Mouse (Mus musculus) intestine, embryonic 16.5 days (tissue): ENCODE data around the gene Strn3. TPM values are rescaled to one million over a fixed set of nuclear protein-coding genes. Genes with fewer than 3 reads are reported as not detected.

ENCODE experiments used
- ATAC-seq: fragments of 200-750 bp; cut with Nextera tagmentation; 2 replicates; pipeline ENCODE4 v1.8.0; 2017; ENCODE audit warnings: moderate TSS enrichment, moderate library complexity
- H3K27ac ChIP-seq: fragments of 300-500 bp; sonication (generic); 2 replicates; pipeline ENCODE4 v1.5.1; 2014; ENCODE audit warnings: mild to moderate bottlenecking, low read length
- H3K27me3 ChIP-seq: fragments of 300-500 bp; sonication (generic); replicated peaks from 2 replicates; pipeline ENCODE4 v1.6.1; 2014; ENCODE audit warnings: low read length, control low read depth, mixed read lengths; ENCODE audit not compliant: control insufficient read depth, insufficient read depth
- H3K36me3 ChIP-seq: fragments of 300-500 bp; sonication (generic); 2 replicates; pipeline ENCODE4 v1.6.1; 2014; ENCODE audit warnings: low read length, control low read depth; ENCODE audit not compliant: control insufficient read depth, insufficient read depth
- H3K4me1 ChIP-seq: fragments of 300-500 bp; sonication (generic); 2 replicates; pipeline ENCODE4 v1.6.1; 2014; ENCODE audit warnings: low read length, control low read depth, mixed read lengths; ENCODE audit not compliant: control insufficient read depth, insufficient read depth
- H3K4me2 ChIP-seq: fragments of 300-500 bp; sonication (generic); 2 replicates; pipeline ENCODE4 v1.6.1; 2014; ENCODE audit warnings: low read depth, low read length, control low read depth
- H3K4me3 ChIP-seq: fragments of 300-500 bp; sonication (generic); 2 replicates; pipeline ENCODE4 v1.5.1; 2014; ENCODE audit warnings: mild to moderate bottlenecking, low read length
- H3K9ac ChIP-seq: fragments of 300-500 bp; sonication (generic); 2 replicates; pipeline ENCODE4 v1.6.1; 2014; ENCODE audit warnings: low read depth, low read length
- H3K9me3 ChIP-seq: fragments of 300-500 bp; sonication (generic); 2 replicates; pipeline ENCODE4 v1.6.1; 2016; ENCODE audit warnings: low read length, control low read depth; ENCODE audit not compliant: control insufficient read depth
- WGBS: fragments of 180-500 bp; shearing (Covaris S2); extraction: QIAGEN DNeasy Blood & Tissue Kit; methylation state at CpG from one replicate; pipeline ENCODE4 v1.1.7; 2014; 5-methylcytosine and 5-hydroxymethylcytosine counted together
- polyA plus RNA-seq: library from polyadenylated mRNA; unstranded; fragments of >200 nt; fragmentation: Nextera tagmentation; extraction: Ambion mirVana; gene quantifications from 2 replicates; pipeline ENCODE4 v1.2.1, GENCODE M21; 2015

The Strn3 gene
- polyA plus RNA-seq, 1 experiment from 2014 or later: 14.5 TPM

DNA sequence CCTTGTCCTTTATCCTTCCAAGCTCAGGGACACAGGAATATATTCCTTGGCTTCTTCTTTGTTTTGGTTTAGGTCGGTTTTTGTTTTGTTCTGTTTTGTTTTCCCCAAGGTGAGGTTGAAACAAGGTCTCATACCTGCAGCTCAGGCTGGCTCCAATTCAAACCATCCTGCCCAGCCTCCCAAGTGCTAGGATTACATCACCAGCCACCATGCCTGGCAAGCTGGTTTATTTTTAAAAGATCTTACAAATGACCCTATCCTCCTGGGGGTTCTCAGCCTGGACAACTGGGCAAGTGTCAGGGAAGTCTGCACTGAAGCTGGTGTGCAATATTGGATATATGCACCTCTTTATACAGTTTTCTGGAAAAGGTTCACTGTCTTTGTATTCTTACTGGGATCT is 21.0 kb upstream of the Strn3 start:
- no peak overlapping the region for H3K4me3 ChIP-seq
- no peaks in the 10 kb centered on the region; the same call in 1 of the 2 replicates for H3K4me1 ChIP-seq
- no peaks in the 10 kb centered on the region for H3K9me3 ChIP-seq
- H3K9ac ChIP-seq: no peak overlapping the region
- WGBS: 69% methylated on average over 1 of the region's 1 CpGs
- no peaks in the 10 kb centered on the region for H3K36me3 ChIP-seq
- H3K27me3 ChIP-seq: no peaks in the 10 kb centered on the region
- no peak overlapping the region for H3K27ac ChIP-seq
- ATAC-seq: no peak
- H3K4me2 ChIP-seq: no peak overlapping the region

DNA sequence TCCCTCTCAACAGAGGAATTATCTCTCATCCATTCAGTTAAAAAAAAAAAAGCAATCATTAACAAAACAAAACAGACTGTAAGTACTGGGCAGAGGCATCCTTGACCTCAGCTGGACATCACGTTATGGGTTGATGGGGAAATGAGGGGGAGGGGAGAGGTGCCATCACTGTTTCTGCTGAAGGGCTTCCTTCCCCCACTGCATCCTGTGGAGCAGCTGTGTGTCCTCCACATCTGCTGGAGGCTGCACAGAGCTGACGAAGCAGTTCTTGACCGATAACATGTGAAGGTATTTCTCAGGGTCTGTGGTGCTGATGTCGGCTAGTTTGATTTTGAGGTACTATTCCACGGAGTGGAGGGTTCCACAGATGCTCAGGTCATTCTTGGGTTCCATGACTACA is 18.5 kb upstream of the Strn3 start:
- H3K27ac ChIP-seq: no peak overlapping the region
- no peaks in the 10 kb centered on the region for H3K36me3 ChIP-seq
- no peak overlapping the region for H3K4me3 ChIP-seq
- H3K27me3 ChIP-seq: no peaks in the 10 kb centered on the region
- no peak overlapping the region for H3K9ac ChIP-seq
- WGBS: 52% methylated on average over 5 of the region's 5 CpGs
- no peaks in the 10 kb centered on the region; the same call in 1 of the 2 replicates for H3K4me1 ChIP-seq
- H3K4me2 ChIP-seq: no peak overlapping the region
- ATAC-seq: no peak
- H3K9me3 ChIP-seq: no peaks in the 10 kb centered on the region

DNA sequence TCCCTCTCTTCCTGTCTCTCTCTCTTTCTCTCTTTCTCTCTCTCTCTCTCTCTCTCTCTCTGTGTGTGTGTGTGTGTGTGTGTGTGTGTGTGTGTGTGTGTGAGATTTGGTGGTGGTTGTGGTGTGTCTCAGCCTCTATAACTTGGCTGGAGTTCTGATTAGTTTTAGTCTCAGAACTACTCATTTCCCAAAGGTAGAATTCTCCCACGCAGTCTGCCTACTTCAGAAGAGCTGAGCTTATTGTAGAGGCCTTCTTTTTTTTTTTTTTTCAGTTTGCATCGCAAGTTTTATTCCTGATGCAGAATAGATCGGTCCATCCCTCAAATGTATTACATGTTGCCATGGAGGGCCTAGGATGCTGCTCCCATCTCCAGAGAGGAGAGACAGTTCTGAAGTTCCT is 18.0 kb upstream of the Strn3 start:
- no peaks in the 10 kb centered on the region; the same call in 1 of the 2 replicates for H3K4me1 ChIP-seq
- WGBS: 60% methylated on average over 3 of the region's 3 CpGs
- H3K36me3 ChIP-seq: no peaks in the 10 kb centered on the region
- H3K27ac ChIP-seq: no peak overlapping the region
- H3K4me3 ChIP-seq: no peak overlapping the region
- no peaks in the 10 kb centered on the region for H3K27me3 ChIP-seq
- H3K4me2 ChIP-seq: no peak overlapping the region
- H3K9ac ChIP-seq: no peak overlapping the region
- no peaks in the 10 kb centered on the region for H3K9me3 ChIP-seq
- no peak for ATAC-seq

DNA sequence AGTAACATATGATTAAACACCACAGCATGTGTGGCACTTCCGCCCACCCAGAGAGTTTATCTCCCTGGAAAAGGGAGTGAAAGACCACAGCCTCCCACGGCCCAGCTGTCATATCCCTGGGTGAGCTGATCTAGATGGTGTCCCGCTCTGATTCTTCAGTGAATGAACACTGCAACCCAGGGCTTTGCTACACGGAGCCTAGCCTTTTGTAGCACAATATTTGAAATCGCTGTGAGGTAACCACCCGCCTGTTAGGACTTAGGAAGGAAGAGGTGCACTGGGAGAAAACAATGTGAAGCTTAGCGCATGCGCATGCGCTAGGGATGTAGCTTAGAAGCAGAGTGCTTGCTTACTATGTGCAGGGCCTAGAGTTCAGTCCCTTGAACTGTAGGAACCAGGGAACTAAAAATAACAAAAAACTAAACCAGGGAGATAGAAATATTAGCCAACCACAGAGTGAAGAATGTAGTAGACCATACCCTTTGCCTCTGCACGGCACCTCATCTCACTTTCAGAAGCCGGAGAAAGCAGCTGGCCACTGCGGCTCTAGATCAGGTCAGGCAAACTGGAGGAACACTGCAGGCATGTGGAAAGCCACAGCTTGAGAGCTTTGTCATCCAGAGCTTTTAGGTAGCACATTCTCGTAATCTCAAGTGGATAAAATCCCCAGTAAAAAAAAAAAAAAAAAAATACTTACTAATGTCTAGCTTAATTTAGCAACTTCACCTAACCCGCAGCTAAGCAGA is 17.4 kb upstream of the Strn3 start:
- no peak overlapping the region for H3K4me3 ChIP-seq
- H3K9ac ChIP-seq: no peak overlapping the region
- no peak for ATAC-seq
- no peaks in the 10 kb centered on the region for H3K36me3 ChIP-seq
- no peaks in the 10 kb centered on the region; the same call in 1 of the 2 replicates for H3K4me1 ChIP-seq
- H3K27ac ChIP-seq: no peak overlapping the region
- 67% methylated on average over 14 of the region's 14 CpGs for WGBS
- no peaks in the 10 kb centered on the region for H3K9me3 ChIP-seq
- no peaks in the 10 kb centered on the region for H3K27me3 ChIP-seq
- H3K4me2 ChIP-seq: no peak overlapping the region

DNA sequence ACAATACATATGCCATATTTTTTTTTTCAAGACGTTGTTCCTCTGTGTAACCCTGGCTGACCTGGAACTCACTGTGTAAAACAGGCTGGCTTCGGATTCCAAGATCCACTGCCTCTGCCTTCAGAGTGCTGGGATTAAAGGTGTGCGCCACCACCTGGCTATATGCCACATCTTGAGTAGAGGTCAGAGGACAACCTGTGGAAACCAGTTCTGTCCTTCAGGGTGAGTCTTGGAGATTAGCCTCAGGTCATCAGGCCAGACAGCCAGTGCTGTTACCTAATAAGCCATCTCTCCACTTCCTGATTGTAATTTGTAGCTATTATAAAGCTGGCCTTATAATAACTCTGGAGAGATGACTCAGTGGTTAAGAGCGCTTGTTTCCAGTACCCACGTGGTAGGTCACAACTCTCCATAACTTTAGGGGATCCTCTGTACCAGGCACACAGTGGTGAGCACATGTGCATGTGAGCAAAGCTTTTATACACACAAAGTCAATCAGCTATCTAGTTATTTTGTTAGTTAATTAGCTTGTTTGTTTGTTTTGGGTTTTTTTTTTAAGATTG is 15.1 kb upstream of the Strn3 start:
- WGBS: 81% methylated on average over 5 of the region's 5 CpGs
- no peak overlapping the region for H3K27ac ChIP-seq
- no peaks in the 10 kb centered on the region for H3K27me3 ChIP-seq
- H3K4me1 ChIP-seq: no peaks in the 10 kb centered on the region; the same call in 1 of the 2 replicates
- H3K9ac ChIP-seq: no peak overlapping the region
- no peak overlapping the region for H3K4me2 ChIP-seq
- H3K9me3 ChIP-seq: peaks cover 3% of the 10 kb centered on the region; the same call in 1 of the 2 replicates
- H3K36me3 ChIP-seq: no peaks in the 10 kb centered on the region
- ATAC-seq: peak; percentile 66
- H3K4me3 ChIP-seq: no peak overlapping the region

DNA sequence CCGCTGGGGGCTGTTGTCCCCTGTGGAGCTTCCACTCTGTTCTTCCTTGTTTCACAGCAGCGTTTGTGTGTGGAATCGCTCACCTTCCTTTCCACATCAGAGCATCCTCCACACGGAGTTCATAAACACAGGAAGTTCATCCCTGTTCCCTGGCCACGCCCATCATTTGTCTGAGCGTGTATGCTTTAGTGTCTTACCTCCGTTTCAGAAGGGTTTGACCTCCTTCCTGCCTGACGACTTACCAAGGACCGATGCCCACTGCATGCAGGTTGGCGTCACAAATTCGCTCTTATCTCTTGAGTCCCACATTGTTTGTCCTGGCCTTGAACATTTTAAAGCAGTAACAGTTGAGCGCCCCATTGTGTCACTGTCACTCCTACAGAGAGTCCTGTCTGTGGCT is 14.1 kb upstream of the Strn3 start:
- H3K36me3 ChIP-seq: no peaks in the 10 kb centered on the region
- WGBS: 69% methylated on average over 12 of the region's 12 CpGs

DNA sequence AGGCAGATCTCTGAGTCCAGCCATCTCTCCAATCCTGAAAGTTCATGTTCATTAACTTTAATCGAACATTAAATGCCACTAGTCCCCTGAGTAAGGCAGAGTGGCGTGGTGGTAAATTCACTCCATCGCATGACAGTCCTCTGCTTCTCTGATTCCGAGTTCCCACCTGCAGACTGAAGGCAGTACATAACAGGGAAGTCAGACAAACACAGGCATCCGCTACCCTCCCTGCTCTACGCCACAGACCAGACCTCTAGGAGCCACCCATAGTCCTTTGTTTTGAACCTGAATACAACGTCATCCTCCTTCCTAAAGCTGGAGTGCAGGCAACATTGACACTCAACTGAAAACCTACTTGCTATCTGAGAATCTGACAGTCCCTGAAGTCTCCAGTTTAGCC is 12.9 kb upstream of the Strn3 start:
- Histone ChIP-seq H3K27ac (no peak overlapping the region), H3K4me2 (no peak overlapping the region), H3K9ac (no peak overlapping the region), H3K4me3 (no peak overlapping the region), H3K27me3 (no peaks in the 10 kb centered on the region), H3K36me3 (no peaks in the 10 kb centered on the region), H3K4me1 (no peaks in the 10 kb centered on the region), H3K9me3 (peaks cover 4% of the 10 kb centered on the region; the same call in 1 of the 2 replicates)
- WGBS: 78% methylated on average over 7 of the region's 7 CpGs
- ATAC-seq: no peak

More for the DNA sequence above, 14.1 kb upstream of the Strn3 start:
- peaks cover 4% of the 10 kb centered on the region; the same call in 1 of the 2 replicates for H3K9me3 ChIP-seq
- H3K27ac ChIP-seq: no peak overlapping the region
- no peak overlapping the region for H3K4me3 ChIP-seq
- H3K9ac ChIP-seq: no peak overlapping the region
- H3K27me3 ChIP-seq: no peaks in the 10 kb centered on the region
- ATAC-seq: no peak
- H3K4me2 ChIP-seq: no peak overlapping the region
- H3K4me1 ChIP-seq: no peaks in the 10 kb centered on the region; the same call in 1 of the 2 replicates

DNA sequence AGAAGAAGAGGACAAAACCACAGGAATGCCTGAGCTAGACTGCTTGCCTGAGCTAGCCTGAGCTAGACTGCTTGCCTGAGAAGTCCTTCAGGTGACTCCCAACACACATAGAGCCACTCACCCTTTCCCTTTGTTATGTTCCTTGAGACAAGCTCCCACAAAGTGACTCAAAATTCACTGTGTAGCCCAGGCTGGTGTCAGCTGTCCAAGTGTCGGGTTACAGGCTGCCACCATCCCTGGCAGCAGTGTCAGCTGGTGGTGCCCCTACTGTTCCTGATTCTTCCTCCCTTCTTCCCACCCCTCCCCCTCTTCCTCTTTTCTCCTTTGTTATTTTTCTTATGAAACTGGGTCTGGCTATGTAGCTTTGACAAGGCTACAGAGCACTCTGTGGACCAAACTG is 12.2 kb upstream of the Strn3 start:
- H3K4me2 ChIP-seq: no peak overlapping the region
- no peak overlapping the region for H3K4me3 ChIP-seq
- no peaks in the 10 kb centered on the region for H3K27me3 ChIP-seq
- WGBS: 61% methylated on average over 1 of the region's 1 CpGs
- no peak overlapping the region for H3K9ac ChIP-seq
- ATAC-seq: no peak
- H3K4me1 ChIP-seq: no peaks in the 10 kb centered on the region
- no peak overlapping the region for H3K27ac ChIP-seq
- no peaks in the 10 kb centered on the region for H3K36me3 ChIP-seq
- peaks cover 4% of the 10 kb centered on the region; the same call in 1 of the 2 replicates for H3K9me3 ChIP-seq

DNA sequence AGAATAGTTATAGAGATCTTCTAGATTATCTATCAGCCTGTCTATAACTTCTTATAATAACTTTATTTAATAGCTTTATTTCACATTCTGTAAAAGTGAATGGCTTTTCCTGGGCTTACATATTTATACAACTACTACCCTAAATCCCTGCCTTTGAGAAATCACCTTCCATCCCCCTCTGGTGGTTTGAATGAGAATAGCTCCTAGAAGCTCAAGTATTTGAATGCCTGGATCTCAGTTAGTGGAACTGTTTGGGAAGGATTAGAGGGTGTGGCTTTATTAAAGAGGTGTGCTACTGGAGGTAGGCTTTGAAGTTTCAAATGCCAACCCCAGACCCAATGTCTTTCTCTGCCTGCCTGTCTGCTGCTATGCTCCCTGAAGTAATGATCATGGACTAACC is 10.0 kb upstream of the Strn3 start:
- Histone ChIP-seq H3K36me3 (no peaks in the 10 kb centered on the region), H3K27ac (no peak overlapping the region), H3K9me3 (peaks cover 4% of the 10 kb centered on the region; the same call in 1 of the 2 replicates), H3K27me3 (no peaks in the 10 kb centered on the region), H3K4me1 (no peaks in the 10 kb centered on the region), H3K4me2 (no peak overlapping the region), H3K9ac (no peak overlapping the region), H3K4me3 (no peak overlapping the region)
- ATAC-seq: no peak
